Mouse (Mus musculus): Measurements from ENCODE around the gene Mrgprf.

Gene Mrgprf

GRCm38 (mm10) chr7:145334428-145335027 is 33.9 kb downstream of the Mrgprf start:
- DNase-seq (ENCODE audit: low read depth, low spot score), result no peak

GRCm38 (mm10) chr7:145335199-145335598 is 34.6 kb downstream of the Mrgprf start:
- DNase-seq (ENCODE audit: low read depth, low spot score), result no peak

- no peak for DNase-seq (ENCODE audit: low read depth, low spot score)
Measured at GRCm38 (mm10) chr7:145335616-145336332, 35.1 kb downstream of the Mrgprf start.

GRCm38 (mm10) chr7:145337889-145338288 is 37.3 kb downstream of the Mrgprf start:
- DNase-seq (ENCODE audit: low read depth, low spot score), result no peak

GRCm38 (mm10) chr7:145340248-145340904 is 39.7 kb downstream of the Mrgprf start:
- DNase-seq (ENCODE audit: low read depth, low spot score), result no peak

Data from brain, embryonic 18.5 days (tissue).